Mouse (Mus musculus) lung, postnatal 10 days (tissue): ENCODE results near the gene Acox3.

Experiments used
- DNase-seq: peaks from one replicate; pipeline ENCODE4 v3.0.0; 2021

The Acox3 gene

DNA sequence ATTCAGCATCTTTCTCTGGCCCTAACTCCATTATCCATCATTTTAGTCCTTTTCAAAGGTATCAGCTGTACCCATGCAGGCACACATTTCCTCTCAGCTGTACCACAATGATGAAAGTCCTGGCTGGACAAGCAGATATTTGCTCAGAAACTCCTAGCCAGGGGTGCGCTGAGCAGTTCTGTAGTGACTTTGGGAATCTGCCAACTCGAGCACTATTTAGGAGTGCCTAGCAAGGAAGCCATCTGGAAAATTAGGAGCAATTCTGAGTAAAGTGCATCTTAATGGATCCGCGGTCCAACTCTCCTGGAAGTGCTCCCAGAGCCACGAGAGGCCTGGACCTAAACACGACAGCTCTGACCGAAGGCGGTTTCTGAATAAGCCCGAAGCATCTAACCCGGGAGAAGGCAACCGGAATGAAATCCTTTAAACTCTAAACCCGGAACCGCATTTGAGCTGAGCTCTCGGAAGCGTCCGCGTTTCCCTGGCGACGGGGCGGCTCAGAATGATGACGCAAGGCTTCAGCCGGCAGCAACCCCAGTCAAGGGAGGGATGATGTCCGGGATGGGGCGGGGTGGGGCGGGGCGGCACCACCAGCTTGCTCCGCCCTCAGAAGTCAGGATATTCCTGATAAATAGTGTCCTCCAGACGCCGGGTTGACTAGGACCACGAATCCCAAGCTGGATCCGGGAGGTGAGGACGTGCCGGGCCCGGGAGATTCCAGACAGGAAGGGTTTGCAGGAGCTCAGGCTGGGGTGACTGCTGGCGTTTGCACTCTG lies at the start of gene Acox3:
Acox3 (plus strand) TSS at position 596 of the 776 bp plus-strand sequence.
- peak; percentile 98 for DNase-seq

DNA sequence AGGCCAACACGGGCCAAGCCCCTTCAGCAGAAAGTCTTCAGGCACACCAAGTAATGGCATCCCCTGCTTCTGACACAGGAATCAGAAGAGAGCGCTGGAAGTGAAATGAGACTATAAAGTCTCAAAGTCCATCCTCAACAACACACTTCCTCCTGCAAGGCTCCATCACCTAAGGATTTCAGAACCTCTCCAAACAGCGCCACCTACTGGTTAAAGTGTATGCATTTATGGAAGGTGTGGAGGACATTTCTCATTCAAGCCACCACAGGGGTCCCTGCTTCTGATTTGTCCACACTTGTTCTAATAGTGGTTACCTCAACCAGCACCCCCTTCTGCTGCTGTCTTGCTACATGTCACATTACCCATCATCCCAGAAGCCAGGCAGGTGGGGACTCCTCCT lies 46.6 kb upstream of the Acox3 start:
- no peak for DNase-seq

GRCm38 (mm10) chr5:35537474-35537873 lies 45.4 kb upstream of the Acox3 start:
- no peak for DNase-seq

- DNase-seq, result no peak
Observed at GRCm38 (mm10) chr5:35538022-35538421, 44.8 kb upstream of the Acox3 start.

DNA sequence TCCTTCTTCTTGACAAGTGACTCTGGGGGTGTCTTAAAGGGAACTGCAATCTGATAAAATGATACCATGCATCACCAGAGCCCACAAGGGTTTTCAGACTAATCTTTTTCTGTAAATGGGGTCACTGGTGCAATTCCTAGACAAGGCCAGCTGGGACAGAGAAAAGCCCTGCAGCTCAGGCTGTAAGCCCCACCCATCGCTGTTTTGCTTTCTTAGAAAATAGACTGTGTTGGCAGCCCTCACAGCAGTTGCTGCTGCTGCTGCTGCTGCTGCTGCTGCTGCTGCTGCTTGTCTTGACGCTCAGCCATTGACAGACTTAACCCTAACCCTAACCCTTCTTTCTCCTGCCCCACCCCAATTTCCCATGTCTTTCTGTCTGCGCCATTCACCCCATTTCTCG lies 43.3 kb upstream of the Acox3 start:
- peak; percentile 61 for DNase-seq

DNA sequence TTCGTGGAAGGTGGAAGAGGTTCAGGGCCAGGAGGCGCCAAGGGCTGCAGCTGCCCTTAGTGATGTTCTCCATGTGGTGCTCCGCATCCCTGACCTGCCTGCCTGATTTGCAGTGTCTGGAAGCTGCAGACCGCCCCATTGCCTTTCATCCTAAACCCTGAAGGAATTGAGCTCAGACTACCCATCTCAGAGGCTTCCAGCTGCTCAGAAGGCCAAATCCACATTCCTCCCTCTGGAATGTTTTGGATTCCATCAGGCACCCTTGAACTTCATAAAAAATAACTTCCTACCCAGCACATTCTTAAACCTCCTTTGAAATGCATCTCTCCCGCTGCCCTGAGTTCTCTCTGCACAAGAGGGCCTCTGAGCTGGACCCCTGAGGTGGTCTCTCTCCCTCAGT lies 42.3 kb upstream of the Acox3 start:
- peak; percentile 29 for DNase-seq

- DNase-seq, result no peak
Observed at GRCm38 (mm10) chr5:35541059-35541790, 41.6 kb upstream of the Acox3 start.

DNA sequence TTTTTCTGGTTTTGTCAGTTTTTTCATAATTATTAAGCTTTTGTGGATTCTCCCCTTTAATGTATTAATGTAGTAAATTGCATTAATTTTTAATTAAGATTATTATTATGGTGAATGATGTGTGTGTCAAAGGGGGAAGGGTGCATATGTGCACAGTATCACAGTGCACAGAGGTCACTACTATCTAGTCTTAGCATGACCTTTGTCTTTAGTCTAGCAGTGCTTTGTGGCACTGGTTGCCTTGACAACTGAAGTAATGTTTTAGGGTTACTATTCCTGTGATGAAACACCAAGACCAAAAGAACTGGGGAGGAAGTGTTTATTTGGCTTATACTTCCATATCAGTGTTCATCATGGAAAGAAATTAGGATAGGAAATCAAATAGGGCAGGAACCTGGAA lies 36.7 kb upstream of the Acox3 start:
- no peak for DNase-seq

GRCm38 (mm10) chr5:35551855-35552837 lies 30.7 kb upstream of the Acox3 start:
- DNase-seq, result peak; percentile 64

DNA sequence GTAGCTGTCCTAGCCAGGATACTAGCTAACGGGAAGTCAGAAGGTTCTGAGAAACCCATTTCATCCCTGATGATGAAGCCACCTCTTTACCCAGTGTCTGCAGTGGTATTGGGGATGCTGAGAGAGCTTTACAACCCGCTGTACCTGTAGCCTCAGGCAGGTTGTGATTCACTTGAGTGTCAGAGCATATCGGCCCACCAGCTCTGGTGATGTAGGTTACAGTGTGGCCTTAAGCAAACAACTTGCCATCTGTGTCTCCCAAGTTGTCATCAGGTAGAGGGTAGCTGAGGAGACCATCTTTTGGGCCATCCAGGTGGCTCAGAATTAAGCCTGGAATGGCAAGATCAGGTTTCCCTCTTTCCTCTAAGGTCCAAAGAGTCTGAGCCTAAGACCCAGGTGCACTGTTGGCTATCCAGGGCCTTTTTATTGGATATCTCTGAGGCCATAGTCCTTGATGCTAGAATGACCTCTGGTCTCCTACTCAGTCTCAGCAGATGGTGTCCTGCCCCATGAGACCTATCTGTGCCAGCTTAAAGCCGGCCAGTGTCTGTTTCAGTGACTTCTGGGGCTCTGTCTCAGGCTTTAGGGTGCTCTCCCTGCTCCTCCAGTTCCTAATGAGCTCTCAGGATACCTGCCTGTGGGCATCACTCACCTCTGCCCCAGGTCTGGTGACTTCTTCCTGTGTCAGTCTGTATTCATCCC lies 29.9 kb upstream of the Acox3 start:
- DNase-seq, result no peak

DNA sequence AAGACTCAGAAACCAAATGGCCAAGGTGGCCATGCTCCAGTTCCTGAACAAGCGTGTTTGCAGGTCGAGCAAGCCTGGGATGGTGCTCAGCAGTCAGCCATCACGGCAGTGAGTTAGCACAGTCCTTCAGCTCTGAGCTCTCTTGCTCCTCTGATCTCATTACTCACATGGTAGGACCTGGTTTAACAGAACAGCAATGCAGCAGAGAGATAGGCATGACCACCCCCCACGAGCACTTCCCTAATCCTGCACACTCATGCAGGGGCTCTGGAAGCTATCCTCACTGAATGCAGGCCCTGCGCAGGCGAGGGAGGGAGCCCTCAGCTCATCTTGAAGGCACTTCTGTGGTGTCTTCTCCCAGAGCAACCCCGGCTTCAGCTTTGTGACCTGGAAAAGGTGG lies 26.4 kb upstream of the Acox3 start:
- DNase-seq, result no peak

DNA sequence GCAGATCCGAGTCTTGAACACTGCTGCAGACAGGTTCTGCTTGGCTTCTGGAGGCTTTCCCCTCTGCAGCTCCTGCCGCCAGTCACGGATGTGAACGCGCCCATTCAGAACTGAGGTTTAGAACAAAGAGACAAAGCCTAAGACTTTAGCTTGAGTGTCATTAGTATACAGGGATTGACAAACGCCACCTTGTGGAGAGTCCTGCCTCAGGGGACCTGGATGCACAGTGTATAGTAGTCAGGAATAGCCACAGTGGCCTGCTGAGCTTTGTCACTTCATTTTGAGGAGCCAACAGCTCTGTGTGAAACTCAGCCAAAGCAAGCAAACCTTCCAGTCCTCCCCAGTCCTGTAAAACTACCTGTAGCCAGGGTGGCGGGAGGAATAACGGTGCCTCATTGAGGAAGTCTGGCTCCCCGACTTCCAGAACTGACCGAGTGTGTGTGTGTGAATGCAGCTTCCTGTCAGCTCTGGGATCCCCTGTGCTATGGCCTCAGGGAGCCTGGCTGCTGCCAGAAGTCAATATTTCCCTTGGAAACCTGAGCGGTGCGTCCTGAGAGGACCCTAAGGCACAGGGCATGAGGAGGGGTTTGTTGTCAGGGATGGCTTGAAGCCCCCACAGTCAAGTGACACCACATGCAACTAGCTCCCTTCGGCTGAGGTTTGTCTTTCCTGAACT lies 24.8 kb upstream of the Acox3 start:
- peak; percentile 24 for DNase-seq

DNA sequence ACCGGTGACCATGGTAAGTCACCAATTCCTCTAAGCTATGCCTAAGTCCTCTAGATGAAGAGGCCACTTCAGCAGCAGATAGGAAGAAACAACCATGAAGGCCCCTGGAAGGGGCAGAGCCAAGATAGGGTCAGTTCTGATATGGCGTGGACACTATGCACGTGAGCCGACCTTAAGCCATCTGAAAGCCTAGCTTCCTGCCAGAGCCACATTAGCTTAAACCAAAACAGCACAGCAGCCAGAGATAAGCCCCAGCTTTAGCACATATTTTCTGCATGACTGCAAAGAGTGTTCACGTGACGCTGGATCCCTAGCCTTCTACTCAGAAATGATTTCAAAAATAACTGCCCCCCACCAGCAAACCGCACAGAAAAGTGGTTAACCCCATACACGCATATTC lies 23.4 kb upstream of the Acox3 start:
- no peak for DNase-seq

DNA sequence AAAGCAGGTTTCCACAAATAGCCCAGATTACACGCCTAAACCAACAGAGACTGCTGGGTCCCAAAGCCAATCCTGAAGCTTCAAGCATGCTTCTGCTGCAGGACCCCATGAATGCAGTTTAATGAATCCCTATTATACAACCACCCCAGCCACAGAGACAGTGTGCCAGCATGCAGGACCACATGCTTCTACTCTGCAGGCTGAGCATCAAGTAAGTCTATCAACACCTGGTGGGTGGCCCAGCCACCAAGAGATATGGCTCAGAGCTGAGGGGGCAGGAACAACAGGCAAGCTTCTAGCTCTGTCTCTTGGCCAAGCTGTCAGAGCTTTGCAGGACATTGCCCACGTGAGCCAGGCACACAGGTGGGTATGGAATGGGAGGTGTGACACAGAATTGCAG lies 20.2 kb upstream of the Acox3 start:
- DNase-seq, result no peak

DNA sequence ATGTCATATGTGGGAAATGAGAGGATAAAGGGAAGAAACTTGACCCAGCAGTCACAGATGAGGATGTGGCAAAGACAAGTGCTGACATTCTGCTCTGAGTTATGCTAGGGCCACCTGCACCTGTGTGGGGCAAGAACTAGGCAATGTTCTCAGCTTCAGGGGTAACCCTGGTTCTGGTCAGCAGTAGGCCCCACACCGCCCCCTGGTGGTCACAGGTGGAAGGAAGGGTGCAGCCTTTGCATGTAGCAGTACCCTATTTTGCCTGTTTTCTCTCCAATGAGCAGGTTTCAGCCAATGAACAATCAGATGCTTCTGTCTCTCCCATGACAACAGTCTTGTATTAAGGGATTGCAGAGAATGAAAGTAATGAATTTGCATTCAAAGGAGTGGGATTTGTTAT lies 19.4 kb upstream of the Acox3 start:
- peak; percentile 82 for DNase-seq

DNA sequence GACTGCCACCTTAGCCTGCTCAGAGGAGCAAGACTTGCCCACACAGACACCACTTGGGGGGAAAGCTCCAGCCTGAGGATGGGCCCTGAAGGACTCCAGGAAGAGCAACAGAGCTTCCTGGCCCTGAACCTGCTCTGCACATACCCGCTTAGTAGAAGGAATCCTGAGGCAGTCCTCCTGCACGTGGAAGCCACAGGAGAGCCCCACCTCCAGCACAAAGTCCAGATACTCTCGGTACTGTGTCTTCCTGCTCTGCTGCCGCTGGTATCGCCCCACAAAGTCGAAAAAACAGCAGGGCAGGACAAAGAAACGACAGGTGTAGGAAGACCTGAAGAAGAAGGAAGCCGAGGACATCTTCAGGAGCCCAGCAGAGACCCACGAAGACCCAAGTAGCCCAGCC lies 17.6 kb upstream of the Acox3 start:
- no peak for DNase-seq

DNA sequence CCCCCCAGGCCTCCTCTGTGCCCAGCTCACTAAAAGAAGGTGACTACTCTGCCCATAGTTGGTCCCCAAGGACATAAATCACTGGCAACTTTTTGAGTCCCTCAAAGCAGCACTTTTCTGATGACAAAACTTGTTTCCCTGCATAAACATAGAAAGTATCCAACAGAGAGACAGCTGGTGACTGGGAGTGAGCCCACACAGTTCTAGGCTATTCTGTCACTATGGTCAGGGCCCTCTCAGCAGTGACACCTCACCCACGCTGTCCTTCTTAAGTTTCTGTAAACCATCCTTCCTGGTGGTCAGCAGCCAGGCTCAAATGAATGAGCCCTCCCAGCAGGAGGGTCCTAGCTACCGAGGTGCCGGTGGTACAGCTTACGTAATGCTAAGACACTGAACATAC lies 16.2 kb upstream of the Acox3 start:
- no peak for DNase-seq

DNA sequence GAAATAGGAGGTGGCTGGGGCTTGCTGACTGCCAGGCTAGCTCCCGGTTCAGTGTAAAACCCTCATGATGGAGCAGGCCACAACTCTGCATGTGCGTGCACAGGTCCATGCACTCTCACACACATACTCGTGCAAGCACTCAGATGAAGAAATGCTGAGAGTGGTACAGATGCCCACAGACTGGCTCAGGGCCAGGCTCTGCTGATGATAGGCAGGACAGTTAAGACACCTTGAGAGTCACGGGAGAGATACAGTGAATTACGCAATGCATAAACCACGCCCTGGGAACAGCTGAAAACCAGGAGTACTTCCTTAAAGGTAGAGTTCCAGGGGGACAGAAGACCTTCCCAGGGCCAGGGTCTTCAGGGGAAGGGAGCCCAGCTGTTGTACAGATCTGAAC lies 11.3 kb upstream of the Acox3 start:
- no peak for DNase-seq

DNA sequence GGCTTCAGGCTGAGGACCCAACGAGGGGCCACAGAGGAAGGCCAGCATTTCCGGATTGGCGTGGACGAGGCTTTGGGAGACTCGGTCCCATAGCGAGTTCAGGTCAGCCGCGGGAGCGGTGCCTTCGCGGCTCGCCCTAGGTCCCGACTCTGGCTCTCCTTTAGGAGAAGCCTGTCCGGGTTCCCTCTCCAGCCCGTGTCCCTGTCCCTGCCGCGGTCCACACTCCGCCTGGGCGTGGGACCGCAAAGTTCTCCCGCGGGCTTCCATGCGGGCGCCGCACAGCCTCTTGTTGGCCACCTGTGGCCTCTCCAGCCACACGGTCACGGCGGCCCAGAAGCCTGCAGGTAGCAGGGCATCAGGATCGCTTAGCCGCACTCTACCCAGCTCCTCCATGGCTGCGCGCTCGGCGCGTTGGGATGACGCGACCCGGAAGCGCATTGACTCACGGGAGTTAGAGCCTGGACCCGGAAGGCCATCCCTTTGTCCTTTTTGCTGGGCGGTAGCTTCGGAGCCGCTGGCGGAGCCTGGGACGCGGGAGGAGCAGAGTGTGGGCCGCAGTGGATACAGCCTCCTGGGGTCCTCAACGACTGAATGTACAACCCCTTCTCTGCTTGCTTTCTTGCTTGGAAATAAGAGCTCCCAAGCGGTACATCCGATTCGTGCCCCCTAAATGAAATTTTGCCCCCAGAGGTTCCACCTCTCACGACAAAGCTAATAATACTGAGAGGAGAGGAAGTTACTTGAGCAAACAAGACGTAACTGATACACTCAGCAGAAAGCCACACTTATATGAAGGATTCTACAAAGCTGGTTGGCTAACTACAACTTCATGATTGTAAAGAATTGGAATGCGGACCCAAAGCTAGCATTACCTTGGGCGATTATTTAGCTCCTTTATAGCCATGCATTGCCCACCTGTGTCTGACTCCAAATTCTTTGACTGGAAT lies 7.9 kb upstream of the Acox3 start, which contains the start of gene Trmt44:
Trmt44 (minus strand) TSS at position 418 of the 947 bp plus-strand sequence.
- DNase-seq, result peak; percentile 95

DNA sequence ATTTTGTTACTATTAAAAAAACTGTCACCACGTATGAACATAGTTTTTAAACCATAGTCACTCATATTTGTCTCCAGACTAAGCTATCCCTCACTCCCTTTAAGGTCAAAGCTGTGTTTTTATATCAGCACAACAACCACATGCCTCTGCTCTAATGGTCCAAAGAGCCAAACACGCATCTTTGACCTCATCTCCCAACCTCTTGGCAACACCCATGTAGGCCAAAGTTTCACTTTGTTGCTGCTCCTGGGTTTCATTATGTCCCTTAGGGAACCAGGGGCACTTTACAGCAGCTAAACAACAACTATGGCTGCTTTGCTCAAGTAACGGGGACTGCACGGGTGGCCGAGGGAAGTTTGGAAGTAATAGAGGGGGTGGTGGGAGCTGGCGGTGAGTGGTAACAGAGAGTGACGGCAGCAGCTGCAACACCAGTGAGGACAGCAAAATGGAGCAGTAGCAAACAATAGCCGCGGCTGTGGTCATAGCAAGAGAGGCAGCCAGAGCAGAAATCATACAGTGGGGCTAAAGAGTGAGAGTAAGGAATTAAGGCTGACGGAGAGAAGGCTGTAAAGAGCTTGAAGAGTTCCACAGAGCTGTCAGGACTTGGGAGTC lies 6.3 kb upstream of the Acox3 start:
- DNase-seq, result no peak
